Mouse (Mus musculus) megakaryocyte, embryonic 14.5 days (primary cell): Measurements from ENCODE around the gene Rgs16. TPM values are rescaled to one million over a fixed set of nuclear protein-coding genes. Genes with fewer than 3 reads are reported as not detected.
A peak's percentile ranks its signal among the peaks of the same experiment; 100 is the strongest.
"Not testable (repeated sequence)": the region's sequence is repeated elsewhere in the genome, so short reads cannot be mapped to it uniquely, and the experiment has no call there.

Experiments
- H3K27me3 ChIP-seq: replicated peaks from 2 replicates; pipeline ENCODE3; 2012; ENCODE audit warnings: inconsistent platforms
- H3K36me3 ChIP-seq: replicated peaks from 2 replicates; pipeline ENCODE3; 2012; ENCODE audit warnings: low read length, inconsistent platforms, mixed read lengths
- H3K4me1 ChIP-seq: 2 replicates; pipeline ENCODE4 v1.6.1; 2012; ENCODE audit warnings: inconsistent platforms
- H3K4me3 ChIP-seq: replicated peaks from 2 replicates; pipeline ENCODE3; 2012; ENCODE audit warnings: moderate library complexity, mild to moderate bottlenecking, inconsistent platforms
- H3K9me3 ChIP-seq: 2 replicates; pipeline ENCODE4 v1.6.1; 2012; ENCODE audit warnings: inconsistent platforms
- FLI1 ChIP-seq: IDR thresholded peaks from 2 replicates; pipeline ENCODE4 v1.6.1; 2012; ENCODE audit warnings: low read length, inconsistent platforms, mixed read lengths
- GATA1 ChIP-seq: IDR thresholded peaks from 3 replicates; pipeline ENCODE4 v1.6.1; 2012; ENCODE audit warnings: mixed read lengths, low read length, inconsistent platforms, borderline replicate concordance
- polyA plus RNA-seq: library from polyadenylated mRNA; stranded (reverse); fragments of >175 nt; gene quantifications from 2 replicates; pipeline ENCODE4 v1.2.3, GENCODE M21; 2012; ENCODE audit warnings: low replicate concordance; ENCODE audit not compliant: insufficient read depth

Rgs16 gene
- polyA plus RNA-seq, 1 experiment = not detected

GRCm38 (mm10) chr1:153747861-153748530 lies 7.8 kb downstream of the Rgs16 start:
- no peaks in the 10 kb centered on the region for H3K9me3 ChIP-seq
- H3K36me3 ChIP-seq = no peaks in the 10 kb centered on the region
- peak overlapping the region; percentile 90 for H3K4me3 ChIP-seq
- peaks cover 61% of the 10 kb centered on the region for H3K4me1 ChIP-seq
- TF ChIP-seq GATA1 (no peak), FLI1 (no peak)
- peaks cover 7% of the 10 kb centered on the region for H3K27me3 ChIP-seq

- no peak for TF ChIP-seq GATA1
- TF ChIP-seq FLI1 = no peak
- Histone ChIP-seq H3K4me1 (peaks cover 64% of the 10 kb centered on the region), H3K9me3 (no peaks in the 10 kb centered on the region), H3K4me3 (peak overlapping the region; percentile 90), H3K27me3 (peaks cover 7% of the 10 kb centered on the region), H3K36me3 (peaks cover 5% of the 10 kb centered on the region)
Observed at GRCm38 (mm10) chr1:153748549-153748948, 8.4 kb downstream of the Rgs16 start.

GRCm38 (mm10) chr1:153749211-153749801 lies 9.2 kb downstream of the Rgs16 start, which contains the start of gene Rnasel:
Gene Rnasel, plus strand, starts transcription at chr1:153749426.
- TF ChIP-seq FLI1 (no peak), GATA1 (no peak)
- Histone ChIP-seq H3K9me3 (no peaks in the 10 kb centered on the region), H3K4me1 (peaks cover 68% of the 10 kb centered on the region), H3K36me3 (peaks cover 13% of the 10 kb centered on the region), H3K27me3 (peaks cover 3% of the 10 kb centered on the region), H3K4me3 (peak within 1 kb of the TSS; percentile 90)

- Histone ChIP-seq H3K4me1 (peaks cover 76% of the 10 kb centered on the region), H3K27me3 (peaks cover 2% of the 10 kb centered on the region), H3K4me3 (peak overlapping the region; percentile 90), H3K36me3 (peaks cover 20% of the 10 kb centered on the region), H3K9me3 (no peaks in the 10 kb centered on the region)
- TF ChIP-seq FLI1 (no peak), GATA1 (no peak)
Observed at GRCm38 (mm10) chr1:153750054-153750453, 9.9 kb downstream of the Rgs16 start.

GRCm38 (mm10) chr1:153751763-153752301 lies 11.7 kb downstream of the Rgs16 start:
- H3K9me3 ChIP-seq = no peaks in the 10 kb centered on the region
- H3K36me3 ChIP-seq = peaks cover 36% of the 10 kb centered on the region
- no peak for TF ChIP-seq GATA1
- no peak for TF ChIP-seq FLI1
- H3K4me3 ChIP-seq = peak overlapping the region; percentile 96
- H3K4me1 ChIP-seq = peaks cover 83% of the 10 kb centered on the region
- no peaks in the 10 kb centered on the region for H3K27me3 ChIP-seq

DNA sequence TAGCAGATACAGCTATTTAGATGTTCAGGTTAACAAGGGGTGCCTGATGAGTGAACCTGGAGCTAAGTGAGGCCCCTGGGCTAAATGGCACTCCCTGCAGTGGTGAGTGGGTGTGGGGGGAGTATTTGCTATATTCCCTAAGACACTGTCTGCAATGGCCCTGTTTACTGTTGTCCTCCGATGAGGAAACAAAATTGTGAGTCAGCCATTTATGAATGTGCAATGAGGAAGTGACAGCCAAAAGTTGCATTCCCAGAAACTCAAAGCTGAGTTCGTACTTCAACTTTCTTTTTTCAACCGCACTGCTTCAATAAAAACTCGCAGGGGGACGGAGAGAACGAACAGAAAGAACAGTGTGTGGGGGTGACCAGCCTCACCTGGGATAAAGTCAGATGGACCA lies 12.4 kb downstream of the Rgs16 start:
- no peaks in the 10 kb centered on the region for H3K27me3 ChIP-seq
- H3K4me3 ChIP-seq = peak overlapping the region; percentile 96
- H3K36me3 ChIP-seq = peaks cover 36% of the 10 kb centered on the region
- H3K4me1 ChIP-seq = peaks cover 77% of the 10 kb centered on the region
- TF ChIP-seq GATA1 (no peak), FLI1 (no peak)
- no peaks in the 10 kb centered on the region for H3K9me3 ChIP-seq

- no peaks in the 10 kb centered on the region for H3K27me3 ChIP-seq
- H3K4me3 ChIP-seq = peak overlapping the region; percentile 64
- peaks cover 64% of the 10 kb centered on the region for H3K4me1 ChIP-seq
- peaks cover 48% of the 10 kb centered on the region for H3K36me3 ChIP-seq
- TF ChIP-seq GATA1 (no peak), FLI1 (no peak)
- H3K9me3 ChIP-seq = no peaks in the 10 kb centered on the region
Observed at GRCm38 (mm10) chr1:153753725-153754464, 13.7 kb downstream of the Rgs16 start.

GRCm38 (mm10) chr1:153764136-153764535 lies 24.0 kb downstream of the Rgs16 start:
- Histone ChIP-seq H3K4me3 (no peak overlapping the region), H3K36me3 (peaks cover 49% of the 10 kb centered on the region), H3K9me3 (no peaks in the 10 kb centered on the region), H3K27me3 (no peaks in the 10 kb centered on the region), H3K4me1 (peaks cover 16% of the 10 kb centered on the region)
- TF ChIP-seq GATA1 (no peak), FLI1 (no peak)

GRCm38 (mm10) chr1:153766298-153766697 lies 26.1 kb downstream of the Rgs16 start:
- Histone ChIP-seq H3K36me3 (peaks cover 27% of the 10 kb centered on the region), H3K27me3 (no peaks in the 10 kb centered on the region), H3K4me3 (no peak overlapping the region), H3K9me3 (no peaks in the 10 kb centered on the region), H3K4me1 (peaks cover 18% of the 10 kb centered on the region)
- TF ChIP-seq FLI1 (no peak), GATA1 (no peak)

DNA sequence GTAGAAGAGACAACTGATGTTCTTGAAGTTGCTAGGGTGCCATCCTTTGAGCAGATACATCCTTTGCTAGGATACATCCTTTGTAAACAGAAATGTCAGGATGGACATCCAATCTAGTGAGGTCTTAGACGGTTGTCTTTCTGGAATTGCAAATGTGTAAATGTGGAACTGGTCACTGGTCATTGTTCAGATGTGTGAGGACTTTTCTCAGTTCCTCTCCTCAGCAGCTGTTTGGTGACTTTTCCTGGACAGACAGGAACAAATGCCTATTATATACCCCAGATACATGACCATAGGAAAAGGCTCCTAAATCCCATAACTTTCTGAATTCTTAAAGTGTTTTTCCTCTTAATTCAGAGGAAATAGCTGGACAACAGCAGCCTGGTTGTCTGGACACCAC lies 27.1 kb downstream of the Rgs16 start:
- H3K9me3 ChIP-seq = no peaks in the 10 kb centered on the region
- H3K27me3 ChIP-seq = no peaks in the 10 kb centered on the region
- H3K4me3 ChIP-seq = no peak overlapping the region
- TF ChIP-seq FLI1 (no peak), GATA1 (no peak)
- H3K36me3 ChIP-seq = peaks cover 17% of the 10 kb centered on the region
- peaks cover 18% of the 10 kb centered on the region for H3K4me1 ChIP-seq

DNA sequence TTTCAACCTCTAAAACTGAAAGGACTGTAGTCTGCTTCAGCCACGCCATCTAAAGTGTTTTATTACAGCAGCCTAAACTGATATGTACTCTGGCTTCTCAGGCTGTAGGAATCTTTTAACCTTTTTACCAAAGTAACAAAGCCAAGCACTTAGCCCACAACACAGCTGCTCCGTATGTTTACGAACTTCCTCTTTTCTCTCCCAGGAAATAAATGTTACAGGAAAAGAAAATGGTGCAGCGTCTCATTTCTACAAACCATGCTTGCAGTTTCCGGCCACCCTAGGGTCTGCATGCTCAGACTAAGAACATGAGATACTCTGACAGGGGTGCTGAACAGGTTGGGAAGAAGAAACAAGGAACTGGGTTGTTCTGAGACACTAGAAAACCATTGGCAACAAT lies 28.3 kb downstream of the Rgs16 start:
- peaks cover 18% of the 10 kb centered on the region for H3K4me1 ChIP-seq
- TF ChIP-seq FLI1 (no peak), GATA1 (no peak)
- no peaks in the 10 kb centered on the region for H3K27me3 ChIP-seq
- H3K4me3 ChIP-seq = peak overlapping the region; percentile 23
- peaks cover 7% of the 10 kb centered on the region for H3K36me3 ChIP-seq
- H3K9me3 ChIP-seq = no peaks in the 10 kb centered on the region

GRCm38 (mm10) chr1:153769571-153769970 lies 29.4 kb downstream of the Rgs16 start:
- peaks cover 18% of the 10 kb centered on the region for H3K4me1 ChIP-seq
- not testable (repeated sequence) for H3K9me3 ChIP-seq, H3K27me3 ChIP-seq, H3K4me3 ChIP-seq, H3K36me3 ChIP-seq
